Mouse (Mus musculus) granulocyte monocyte progenitor cell, adult 5-6 weeks (primary cell): ENCODE data around the gene Cmah. TPM values are rescaled to one million over a fixed set of nuclear protein-coding genes. Genes with fewer than 3 reads are reported as not detected.

ENCODE experiments used
- ATAC-seq: replicated peaks from 2 replicates; pipeline ENCODE4 v1.8.0; 2016; ENCODE audit warnings: mild to moderate bottlenecking, moderate TSS enrichment, inconsistent platforms; ENCODE audit not compliant: poor library complexity, severe bottlenecking
- total RNA-seq, 2 experiments: library from RNA; stranded (forward) in 1 of 2; stranded (reverse) in 1 of 2; fragments of 200-712, 200-1000 nt in 1 of 2; fragments of >200 nt in 1 of 2; fragmentation: Nextera tagmentation in 1 of 2; gene quantifications; 2 replicates each; pipeline ENCODE4 v1.2.3; 2014 to 2017

Cmah gene
- total RNA-seq, 2 experiments from 2014 or later, result 0.95 to 1.5 TPM

DNA sequence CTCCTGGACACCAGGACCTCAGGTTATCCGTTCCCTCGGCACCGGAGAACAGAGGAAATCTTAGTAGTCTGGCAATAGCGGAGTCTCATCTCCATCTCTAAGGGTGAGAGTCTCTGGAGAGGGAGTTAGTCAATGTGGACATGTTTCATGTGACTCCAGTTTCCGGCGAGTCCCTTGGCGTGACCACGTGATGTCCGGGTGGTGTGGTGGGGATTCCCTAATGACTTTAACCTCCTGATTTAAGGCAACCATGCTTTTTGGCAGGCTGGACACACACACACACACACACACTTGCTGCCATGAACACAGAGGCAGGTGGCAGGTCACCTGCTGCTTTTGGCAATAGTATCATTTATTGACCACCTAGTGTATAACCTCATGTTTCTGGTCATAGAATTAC, 138.8 kb downstream of the Cmah start:
- ATAC-seq, result no peak

DNA sequence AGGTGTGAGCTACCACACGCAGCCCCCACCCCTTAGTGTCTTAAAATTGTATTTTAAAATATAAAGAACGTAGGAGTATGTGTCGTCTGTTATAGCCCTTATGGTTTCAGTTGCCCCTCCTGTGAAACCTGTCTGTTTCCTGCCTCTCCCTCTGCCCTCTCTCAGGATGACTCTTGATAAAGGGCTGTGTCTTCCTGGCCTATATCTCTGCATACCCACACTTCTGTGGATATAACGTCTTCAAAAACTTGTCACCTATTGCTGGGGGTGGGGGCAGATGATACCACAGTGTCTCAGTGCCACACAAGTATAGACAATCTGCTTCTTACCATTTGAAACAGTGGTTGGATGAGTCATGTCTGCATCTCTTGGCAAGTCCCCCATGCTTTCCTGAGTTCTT, 140.6 kb downstream of the Cmah start:
- ATAC-seq, result no peak

DNA sequence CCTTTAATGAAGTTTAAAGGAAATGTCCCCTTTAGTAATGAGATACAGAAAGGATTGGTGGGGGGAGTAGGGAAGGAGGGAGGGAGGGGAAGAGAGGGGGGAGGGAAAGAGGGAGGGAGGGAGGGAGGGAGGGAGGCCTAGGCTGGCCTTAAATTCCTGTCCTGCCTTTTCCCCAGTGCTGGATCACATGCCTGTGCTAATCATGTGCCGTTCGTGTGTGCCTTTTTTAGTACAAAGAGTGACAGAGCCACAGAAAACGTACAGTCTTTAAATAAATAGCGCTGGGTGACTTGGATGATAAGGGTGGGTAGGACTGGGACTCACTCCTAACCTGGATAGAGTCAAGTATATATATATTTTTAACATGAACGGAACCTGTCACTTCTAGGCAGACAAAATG, 150.4 kb downstream of the Cmah start:
- ATAC-seq, result no peak

DNA sequence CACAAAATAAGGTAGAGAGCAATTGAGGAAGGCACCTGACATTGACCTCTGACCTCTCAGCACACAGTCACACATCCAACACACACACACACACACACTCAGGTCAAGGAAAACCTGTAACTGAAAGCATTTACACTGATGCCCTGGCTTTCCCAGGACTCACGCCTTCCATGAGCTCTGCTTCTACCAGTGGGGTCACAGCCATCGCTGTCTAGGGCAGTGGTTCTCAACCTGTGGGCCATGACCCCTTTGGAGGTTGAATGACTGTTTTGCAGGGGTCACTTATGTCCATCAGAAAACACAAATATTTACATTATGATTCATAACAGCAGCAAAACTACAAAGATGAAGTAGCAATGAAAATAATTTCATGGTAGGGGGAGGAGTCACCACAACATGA, 152.3 kb downstream of the Cmah start:
- no peak for ATAC-seq

DNA sequence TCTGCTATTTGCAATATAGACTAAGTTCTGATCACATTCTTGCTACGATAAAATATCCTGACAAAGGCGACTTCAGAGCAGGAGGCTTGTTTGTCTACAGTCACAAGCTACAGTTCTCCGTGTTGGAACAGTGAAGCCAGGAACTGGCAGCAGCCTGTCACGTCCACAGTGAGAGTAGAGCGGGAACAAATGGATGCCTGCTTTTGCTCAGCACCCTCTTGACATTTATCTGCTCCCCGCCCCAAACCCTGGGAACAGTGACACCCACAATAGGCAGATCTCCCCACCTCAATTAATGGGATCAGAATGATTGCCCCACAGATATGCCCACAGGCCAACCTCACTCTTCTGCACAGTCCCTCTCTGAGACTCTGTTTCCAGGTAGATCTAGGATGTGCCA, 153.6 kb downstream of the Cmah start:
- ATAC-seq, result no peak

DNA sequence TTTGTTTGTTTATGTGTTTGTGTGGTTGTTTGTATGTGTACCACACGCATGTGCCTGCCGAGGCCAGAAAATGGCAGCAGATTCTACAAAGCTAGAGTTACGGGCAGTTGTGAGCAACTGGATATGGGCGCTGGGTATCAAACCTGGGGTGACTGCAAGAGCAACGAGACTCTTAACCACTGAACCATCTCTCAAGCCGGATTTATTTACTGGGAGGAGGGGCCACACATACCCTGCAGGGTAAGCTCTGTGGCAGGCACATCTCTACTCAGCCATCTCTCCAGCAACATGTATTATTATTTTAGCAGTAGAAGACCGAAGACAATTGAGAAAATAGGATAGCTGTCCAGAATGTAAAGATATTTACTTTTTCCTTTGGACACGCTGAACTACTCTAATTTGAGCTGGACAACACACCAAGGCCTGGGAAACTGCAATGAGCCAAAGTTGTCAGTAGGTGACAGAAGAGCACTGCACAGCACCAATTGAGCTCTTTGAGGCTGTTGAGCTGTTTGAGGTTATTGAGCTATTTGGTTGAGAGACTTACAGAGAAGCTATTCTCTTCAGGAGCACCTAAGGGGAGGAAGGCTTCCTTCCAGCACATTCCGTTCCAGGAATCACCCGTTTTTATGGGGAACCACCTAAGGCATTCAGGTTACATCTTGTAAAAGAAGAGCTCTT, 154.6 kb downstream of the Cmah start:
- ATAC-seq, result peak; percentile 78

DNA sequence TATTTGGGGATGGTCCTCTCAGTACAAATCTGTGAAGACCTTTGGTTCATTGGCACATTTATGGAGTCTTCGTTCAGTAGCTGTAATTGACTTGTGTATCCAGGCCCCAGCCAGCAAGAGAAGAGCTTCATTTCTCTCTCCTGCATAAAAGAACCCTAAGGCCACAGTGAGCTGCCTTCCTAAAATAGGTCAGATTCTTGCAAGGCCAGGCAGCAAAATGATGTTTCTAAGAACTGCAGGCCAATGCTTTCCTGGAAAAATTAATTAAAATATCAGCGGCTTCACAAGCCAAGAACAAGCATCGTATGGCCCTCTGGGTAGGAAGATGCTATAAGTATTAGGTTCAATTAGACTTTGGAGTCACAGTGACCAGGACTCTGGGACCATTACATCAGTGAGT, 156.5 kb downstream of the Cmah start:
- ATAC-seq, result no peak

DNA sequence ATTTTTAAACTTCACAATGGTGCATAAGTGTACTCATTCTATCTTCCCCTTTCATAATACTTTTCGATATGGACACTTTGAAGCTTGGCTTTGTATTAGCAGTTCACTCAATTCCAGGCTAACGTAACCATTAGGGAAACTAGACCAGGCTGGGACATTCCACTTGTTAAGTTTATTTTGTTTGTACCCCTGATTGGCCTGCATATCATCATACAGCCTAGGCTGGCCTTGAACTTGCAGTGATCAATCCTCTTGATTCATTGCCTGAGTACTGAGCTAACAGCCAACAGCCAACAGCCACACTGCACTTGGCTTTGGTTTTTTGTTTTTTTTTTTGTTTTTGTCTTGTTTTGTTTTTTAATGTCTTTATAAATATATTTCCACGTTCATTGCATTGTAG, 157.6 kb downstream of the Cmah start:
- ATAC-seq, result no peak

DNA sequence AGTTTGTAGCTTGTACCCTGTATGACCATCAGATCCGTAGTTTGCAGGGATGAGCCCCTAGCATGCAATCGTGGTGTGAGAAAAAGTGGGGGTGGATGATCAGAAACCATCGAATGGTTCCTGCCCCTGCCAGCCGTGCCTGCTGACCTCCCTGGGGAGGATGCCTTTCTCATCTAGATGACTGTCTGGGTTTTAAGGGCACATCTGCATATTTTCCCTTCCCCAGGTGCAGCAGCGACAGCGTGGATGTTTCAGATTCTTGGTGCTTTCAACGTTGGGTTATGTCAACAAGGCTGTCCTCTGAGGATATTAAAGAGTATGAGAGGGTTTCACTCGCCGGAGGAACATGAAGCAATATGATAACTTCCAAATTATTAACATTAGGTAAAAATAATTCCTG, 158.8 kb downstream of the Cmah start:
- no peak for ATAC-seq

DNA sequence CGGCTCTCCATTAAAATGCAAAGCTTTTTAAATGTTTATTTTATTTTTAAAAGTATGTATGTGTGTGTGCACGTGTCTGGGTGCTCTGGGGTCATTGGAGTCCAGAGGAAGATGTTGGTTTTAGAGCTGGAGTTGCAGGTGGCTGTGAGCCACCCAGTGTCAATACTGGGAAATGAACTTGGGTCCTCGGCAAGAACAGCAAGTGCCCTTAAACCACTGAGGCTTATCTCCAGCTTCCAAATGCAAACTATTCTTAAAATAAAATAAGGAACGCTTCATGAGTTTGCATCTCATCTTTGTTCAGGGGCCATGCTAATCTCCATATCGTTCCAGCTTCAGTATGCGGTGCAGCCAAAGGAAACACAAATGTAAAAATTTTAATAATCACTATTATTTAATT, 159.2 kb downstream of the Cmah start:
- ATAC-seq, result no peak

DNA sequence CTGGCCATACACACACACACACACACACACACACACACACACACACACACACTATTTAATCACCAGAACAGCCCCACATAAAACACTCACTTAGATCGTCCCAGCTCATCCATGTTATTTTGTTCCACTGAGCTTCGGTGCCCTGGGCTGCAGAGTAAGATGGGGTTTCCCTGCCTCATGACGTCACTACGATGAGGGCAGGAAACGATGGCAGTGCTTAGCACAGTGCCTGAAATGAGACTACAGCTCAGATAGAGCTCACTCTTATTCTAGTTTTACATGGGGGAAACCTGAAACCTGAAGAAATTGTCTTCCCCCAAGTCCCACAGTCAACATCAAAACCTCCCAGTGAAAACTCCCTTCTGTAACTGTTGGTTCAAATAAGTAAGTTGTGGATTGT, 159.9 kb downstream of the Cmah start:
- no peak for ATAC-seq

DNA sequence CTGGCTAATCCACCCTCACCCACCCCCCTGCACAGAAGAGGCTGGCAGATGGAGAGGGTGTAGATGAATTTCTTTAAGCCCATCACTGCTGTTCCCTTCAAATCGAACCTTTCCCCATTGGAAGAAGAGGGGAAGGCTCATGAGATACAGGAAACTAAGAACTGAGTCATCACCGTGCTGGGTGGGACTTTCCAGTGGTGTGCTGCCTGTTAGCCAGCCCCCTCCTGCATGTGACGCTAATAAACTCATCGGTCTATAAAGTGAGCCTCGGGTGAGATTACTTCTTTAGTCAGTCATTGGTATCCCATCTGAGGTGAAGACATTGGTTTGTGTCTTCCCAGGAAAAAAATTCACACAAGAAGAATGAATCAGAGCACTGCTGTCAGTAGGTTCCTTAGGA, 160.3 kb downstream of the Cmah start:
- no peak for ATAC-seq

DNA sequence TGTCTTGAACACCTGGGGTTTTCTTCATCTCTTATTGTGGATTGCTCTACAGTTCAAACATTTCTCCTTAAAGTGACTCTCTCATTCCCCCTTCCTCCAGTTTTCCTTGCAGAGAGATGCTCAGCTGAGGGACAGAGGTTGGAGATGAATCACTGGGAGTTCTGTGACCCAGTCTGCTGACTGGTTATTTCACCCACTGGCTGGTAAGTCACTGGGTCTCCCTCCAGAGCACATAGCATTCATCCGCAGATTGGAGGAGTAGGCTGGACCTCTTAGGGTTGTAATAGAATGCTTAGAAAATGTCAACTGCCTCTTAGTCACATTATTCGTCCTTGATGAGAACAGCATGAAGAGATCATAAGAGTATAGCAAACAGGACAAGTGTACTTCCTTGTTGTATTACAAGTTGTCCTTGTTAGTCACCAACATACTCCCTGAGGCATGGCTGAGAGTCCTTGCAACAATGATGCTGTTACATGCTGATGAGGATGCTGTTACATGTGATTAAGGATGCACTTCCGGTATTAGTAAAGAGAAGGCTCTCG, 161.4 kb downstream of the Cmah start:
- ATAC-seq, result no peak

DNA sequence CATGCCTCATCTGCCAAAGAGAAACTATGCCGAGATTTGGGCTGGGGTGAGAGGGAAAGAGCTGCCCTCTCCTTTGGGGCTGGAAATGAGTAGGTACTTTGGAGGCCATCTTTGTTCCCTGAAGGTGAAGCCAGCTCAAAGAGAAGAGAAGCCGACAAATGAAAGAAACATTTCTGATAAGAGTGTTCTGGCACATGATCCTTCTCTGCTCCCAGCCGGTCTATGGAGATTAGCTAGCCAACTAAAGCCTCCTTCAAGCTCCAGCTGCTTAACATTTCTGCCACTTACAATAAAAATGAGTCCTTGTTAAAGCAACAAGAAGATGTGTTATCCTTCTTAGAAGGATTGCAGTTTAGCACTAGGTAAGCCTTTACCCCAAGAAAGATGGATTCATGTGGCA, 162.3 kb downstream of the Cmah start:
- no peak for ATAC-seq

DNA sequence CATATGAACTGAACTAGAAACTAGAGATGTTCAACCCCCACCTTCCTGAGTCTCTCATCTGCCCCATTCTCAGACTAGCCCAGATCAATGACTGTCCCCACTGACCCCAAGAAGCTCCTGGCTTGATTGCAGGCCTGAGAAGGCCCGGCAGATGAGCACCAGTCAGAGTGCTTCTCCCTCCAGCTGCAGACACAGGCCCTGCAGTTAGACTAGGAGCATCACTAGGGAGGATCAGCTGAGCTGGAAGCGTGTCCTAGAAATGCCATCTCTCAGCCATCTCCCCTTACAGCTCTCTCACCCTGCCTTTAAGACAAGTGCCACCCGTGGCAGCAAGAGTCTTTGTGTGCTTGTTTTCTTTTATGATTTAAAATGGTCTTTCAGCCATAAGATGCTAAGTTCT, 162.8 kb downstream of the Cmah start:
- no peak for ATAC-seq

DNA sequence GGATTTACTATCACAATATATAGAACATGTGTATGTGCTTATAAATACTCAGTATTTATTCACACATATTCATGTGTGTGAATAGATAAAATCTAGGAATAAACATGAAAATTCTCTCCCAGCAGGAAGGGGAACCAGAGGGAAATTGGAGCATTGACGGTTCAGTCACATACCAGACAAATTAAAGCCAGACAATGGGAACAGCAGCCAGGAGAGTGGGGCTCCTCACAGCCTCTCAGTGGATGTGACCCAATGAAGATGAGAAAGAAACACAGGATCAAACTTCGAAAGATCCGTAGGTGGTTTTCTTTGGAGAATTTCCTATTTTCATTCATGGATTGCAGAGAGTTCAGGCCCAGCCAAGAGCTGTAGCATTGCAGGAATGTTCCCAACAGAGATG, 163.9 kb downstream of the Cmah start:
- ATAC-seq, result no peak

DNA sequence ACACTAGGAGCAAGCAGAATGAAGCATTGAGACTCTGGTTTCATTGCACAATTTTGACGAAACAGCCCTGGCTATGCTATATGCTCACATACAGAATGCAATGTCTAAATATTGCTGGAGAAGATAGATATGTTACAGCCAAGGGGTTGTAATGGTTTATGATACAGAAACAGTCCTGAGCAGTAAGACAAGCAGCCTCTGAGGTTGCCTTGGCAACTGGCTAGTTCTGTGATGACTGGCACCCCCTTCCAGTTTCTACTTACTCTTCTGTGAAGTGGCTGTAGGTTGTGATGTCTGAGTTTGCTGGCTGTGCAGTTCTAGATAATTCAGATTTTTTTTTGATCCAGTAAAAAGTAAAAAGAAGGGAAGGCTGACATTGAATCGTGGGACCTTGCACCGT, 166.6 kb downstream of the Cmah start:
- ATAC-seq, result no peak

DNA sequence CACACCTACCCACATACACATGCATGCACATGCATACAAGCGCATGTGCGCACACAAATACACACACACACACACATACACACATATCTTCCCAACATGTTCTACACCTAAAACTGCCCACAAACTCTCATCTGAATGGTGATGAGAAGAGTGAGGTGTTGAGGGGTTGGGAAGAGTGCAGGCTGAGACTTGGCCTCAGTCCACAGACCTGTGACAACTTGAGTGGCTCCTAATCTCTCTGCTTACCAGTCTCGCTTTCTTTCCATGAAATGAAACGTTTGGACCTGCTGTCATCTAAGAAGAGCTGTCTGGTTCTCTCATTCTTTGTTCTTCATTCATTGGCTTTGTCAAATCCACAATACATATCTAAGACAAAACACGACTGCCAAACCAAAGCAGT, 169.1 kb downstream of the Cmah start:
- no peak for ATAC-seq

DNA sequence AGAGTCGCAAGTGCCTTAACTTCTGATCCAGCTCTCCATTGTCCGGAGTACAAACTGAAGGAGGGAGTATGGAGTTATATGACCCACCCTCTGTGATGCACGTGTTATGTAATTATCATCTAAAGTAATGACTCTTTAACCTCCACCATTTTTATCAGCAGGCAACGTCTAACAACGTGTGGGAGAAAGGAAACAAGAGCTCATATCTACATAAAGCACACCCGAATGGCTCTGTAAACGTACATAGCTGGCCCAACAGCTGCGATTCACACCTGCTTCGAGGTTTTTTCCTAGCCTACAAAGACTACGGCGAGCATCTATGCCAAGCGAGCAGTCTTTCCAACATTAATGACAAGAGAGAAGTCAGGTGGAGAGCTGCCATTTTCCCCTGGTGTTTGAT, 169.8 kb downstream of the Cmah start:
- ATAC-seq, result no peak

DNA sequence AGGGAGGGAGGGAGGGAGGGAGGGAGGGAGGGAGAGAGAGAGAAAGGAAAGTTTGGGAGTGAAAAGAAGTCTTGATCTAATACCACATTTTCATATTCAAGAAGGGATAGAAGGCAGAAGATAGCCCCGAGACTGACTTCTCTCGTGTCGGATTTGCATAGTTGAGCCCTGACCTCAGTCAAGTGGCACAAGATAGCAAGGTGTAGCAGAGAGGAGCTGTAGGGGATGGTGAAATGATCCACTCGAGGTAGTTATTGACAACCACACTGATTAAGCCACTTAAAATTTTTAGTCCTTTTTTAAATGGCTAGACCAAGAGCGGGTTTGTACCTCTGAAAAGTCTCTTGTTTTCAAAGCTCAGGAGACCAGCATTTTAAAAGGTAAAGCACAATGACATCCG, 171.1 kb downstream of the Cmah start:
- no peak for ATAC-seq

DNA sequence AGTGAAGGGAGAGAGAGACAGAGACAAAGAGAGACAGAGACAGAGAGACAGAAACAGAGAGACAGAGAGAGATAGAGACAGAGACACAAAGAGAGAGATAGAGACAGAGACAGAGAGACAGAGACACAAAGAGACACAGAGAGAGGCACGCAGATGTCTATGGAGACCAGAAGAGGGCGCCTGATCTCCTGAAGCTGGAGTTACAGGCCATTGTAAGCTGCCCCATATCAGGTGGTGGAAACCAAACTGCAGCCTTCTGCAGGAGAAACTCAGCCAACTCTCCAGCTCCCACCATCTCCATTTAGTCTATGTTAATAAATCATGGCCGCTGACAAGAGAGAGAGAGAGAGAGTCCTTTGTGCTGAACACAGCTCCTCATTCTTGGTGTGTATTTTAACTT, 172.3 kb downstream of the Cmah start:
- ATAC-seq, result no peak

DNA sequence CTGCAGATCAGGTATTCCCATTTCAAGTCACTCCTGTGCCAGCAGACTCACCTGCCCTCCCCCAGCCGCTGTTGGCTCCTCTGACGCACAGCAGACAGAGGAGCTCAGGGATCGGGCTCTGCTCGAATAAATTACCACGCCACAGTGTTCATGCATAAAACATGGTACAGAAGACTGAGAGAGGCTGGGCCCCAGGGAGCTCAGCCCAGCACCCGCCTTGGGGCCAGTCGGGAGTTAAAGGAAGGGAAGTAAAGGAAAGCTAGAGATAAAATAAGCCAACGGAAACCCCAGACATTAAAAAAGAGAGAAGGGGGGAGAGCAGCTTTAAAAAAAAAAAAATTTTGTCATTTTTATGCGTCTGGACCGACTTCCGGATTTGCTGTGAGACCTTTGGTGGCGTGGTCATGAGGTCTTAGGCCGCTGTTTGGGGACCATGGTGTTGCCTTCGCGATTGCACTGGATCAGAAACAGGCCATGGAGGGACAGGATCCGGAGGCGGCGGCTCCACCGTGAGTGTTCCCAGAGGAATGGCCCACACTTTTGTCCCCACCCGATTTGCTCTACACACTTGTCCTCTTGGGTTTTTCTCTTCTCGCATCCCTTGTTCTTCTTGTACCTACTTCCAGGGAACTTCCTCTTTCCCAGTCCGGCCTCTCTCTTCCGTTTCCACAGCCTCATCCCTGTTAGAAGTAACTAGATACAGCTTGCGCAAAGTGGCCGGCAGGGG, 174.1 kb downstream of the Cmah start:
- peak; percentile 90 for ATAC-seq
